Mouse (Mus musculus) WW6 (cell line): ENCODE measurements around the gene Olfr243.
A peak's percentile ranks its signal among the peaks of the same experiment; 100 is the strongest.
"Not testable (repeated sequence)": the region's sequence is repeated elsewhere in the genome, so short reads cannot be mapped to it uniquely, and the experiment has no call there.

Experiments used
- DNase-seq: peaks from one replicate; pipeline ENCODE4 v3.0.0-alpha.2; 2013; ENCODE audit warnings: low read depth, low spot score

Olfr243 gene

DNA sequence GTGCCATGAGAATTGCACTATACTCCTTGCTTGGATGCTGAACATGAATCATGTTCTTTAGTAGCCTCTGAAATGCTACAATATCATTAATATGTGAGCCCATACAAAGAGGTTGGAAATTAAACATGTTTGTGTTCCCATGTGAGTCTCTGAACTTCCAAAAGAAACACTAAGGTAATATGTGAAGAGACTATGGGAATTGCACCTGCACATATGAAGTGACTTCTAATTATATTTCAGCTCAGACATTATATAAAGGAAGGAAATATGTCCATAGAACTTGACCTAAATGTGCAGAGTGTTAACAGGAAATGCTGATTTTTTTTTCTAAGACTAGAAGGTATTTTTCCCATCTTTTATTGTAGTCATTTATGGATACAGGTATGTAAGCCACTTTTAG, at the start of gene Olfr243:
TSS of gene Olfr243 (plus strand) at position 301 of the 400 bp plus-strand sequence.
- DNase-seq = no peak

GRCm38 (mm10) chr7:103671091-103671490, 43.4 kb upstream of the Olfr243 start, which contains the start of gene Olfr624:
TSS of gene Olfr624 (minus strand) at chr7:103671191.
- no peak for DNase-seq

DNA sequence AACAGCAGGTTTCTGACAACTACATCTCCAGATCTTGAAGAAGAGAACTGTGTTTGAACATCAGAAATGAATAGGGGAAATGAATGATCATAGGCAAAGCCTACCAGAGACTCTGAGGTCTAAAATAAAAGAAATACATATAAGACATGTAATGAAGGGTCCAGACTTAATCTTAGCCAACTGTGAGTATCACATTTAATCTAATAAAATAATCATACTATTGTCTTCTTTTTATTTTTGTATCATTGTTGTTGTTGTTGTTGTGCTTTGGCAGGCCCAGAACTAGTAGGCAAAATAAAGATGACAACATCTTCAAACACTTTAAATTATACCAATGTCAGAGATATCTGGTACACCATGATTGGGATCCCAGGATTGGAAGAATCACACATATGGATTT, 32.1 kb upstream of the Olfr243 start, which contains the start of gene Olfr625-ps1:
TSS of gene Olfr625-ps1 (plus strand) at position 301 of the 400 bp plus-strand sequence.
- no peak for DNase-seq

- no peak for DNase-seq
Measured at GRCm38 (mm10) chr7:103699469-103699868, 15.0 kb upstream of the Olfr243 start.

DNA sequence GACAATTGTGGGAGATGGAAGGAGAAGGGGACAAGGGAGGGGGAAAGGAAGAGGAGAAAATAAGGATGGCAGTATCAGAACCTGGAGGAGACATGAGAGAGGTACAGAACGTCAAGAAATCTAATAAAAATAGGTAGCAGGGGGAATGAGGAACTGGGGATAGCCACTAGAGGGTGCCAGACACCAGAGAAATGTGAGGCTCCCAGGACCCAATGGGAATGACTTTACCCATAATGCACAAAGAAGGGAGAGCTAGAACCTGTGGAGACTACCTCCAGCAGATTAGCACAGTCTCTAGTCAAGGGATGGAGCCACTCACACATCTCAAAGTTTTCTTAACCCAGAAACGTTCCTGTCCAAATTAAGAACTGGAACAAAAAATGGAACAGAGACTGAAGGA, 2.4 kb upstream of the Olfr243 start:
- peak; percentile 20 for DNase-seq

GRCm38 (mm10) chr7:103716398-103716797, 1.9 kb downstream of the Olfr243 start:
- not testable (repeated sequence) for DNase-seq

GRCm38 (mm10) chr7:103730074-103730473, 15.6 kb downstream of the Olfr243 start, which contains the start of gene Olfr628:
TSS of gene Olfr628 (plus strand) at chr7:103730374.
- DNase-seq = no peak

DNA sequence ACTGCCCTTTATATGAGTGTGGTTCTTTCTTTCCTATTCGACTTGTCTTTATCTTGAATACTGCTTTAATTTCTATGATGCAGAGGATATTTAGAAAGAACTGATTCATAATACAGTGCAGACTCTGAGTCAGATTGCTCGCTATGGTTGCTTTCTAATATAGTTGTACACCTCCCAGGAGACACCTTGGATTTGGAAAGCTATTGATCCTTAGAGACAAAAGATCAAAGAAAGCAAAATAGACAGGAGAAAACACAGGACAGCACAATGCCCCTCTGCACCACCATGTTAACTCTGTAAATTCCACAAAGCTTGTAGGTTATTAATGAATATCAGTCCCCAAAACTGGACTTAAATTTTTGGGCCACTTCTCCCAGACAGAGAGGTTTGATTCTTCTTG, 30.4 kb downstream of the Olfr243 start, which contains the start of gene Olfr629:
TSS of gene Olfr629 (minus strand) at position 101 of the 400 bp plus-strand sequence.
- DNase-seq = no peak

GRCm38 (mm10) chr7:103757233-103757632, 42.8 kb downstream of the Olfr243 start, which contains the start of gene Olfr630:
TSS of gene Olfr630 (minus strand) at chr7:103757333.
- DNase-seq = no peak

GRCm38 (mm10) chr7:103762212-103762611, 47.7 kb downstream of the Olfr243 start:
- DNase-seq = not testable (repeated sequence)

DNA sequence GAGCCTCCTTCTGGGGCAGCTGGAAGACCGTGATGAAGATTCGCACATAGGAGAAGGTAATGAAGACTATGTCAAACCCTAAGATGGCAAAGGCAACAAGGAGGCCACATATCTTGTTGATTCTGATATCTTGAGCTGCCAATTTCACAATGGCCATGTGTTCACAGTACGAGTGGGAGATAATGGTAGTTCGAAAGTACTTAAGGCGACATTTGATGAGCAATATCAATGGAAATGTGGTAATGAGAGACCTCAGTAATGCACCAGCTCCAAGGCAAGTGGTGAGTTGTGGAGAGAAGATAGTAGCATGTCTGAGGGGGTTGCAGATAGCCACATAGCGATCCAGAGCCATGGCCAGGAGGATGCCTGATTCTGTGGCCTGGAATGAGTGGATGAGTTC, 53.2 kb downstream of the Olfr243 start:
- not testable (repeated sequence) for DNase-seq
